Mouse (Mus musculus): ENCODE data around the gene Tbc1d8. TPM values are rescaled to one million over a fixed set of nuclear protein-coding genes. Genes with fewer than 3 reads are reported as not detected.

Tbc1d8 gene
- polyA plus RNA-seq, 1 experiment from 2014 or later: 10.0 TPM

- Histone ChIP-seq H3K36me3 (no peaks in the 10 kb centered on the region), H3K9me3 (no peaks in the 10 kb centered on the region), H3K9ac (no peak overlapping the region), H3K27me3 (peaks cover 10% of the 10 kb centered on the region; the same call in 1 of the 2 replicates), H3K4me1 (peaks cover 6% of the 10 kb centered on the region; the same call in 1 of the 2 replicates), H3K27ac (no peak overlapping the region), H3K4me3 (no peak overlapping the region), H3K4me2 (no peak overlapping the region)
- ATAC-seq (ENCODE audit: insufficient number of reproducible peaks, insufficient read depth, low FRiP score, low TSS enrichment, low read depth): no peak
- 73% methylated on average over 1 of the region's 1 CpGs for WGBS
Observed at GRCm38 (mm10) chr1:39349001-39349400, 129.6 kb downstream of the Tbc1d8 start.

GRCm38 (mm10) chr1:39344981-39345600 lies 133.5 kb downstream of the Tbc1d8 start:
- Histone ChIP-seq H3K27ac (no peak overlapping the region), H3K4me2 (no peak overlapping the region), H3K9ac (no peak overlapping the region), H3K27me3 (peaks cover 18% of the 10 kb centered on the region; the same call in 1 of the 2 replicates), H3K4me3 (no peak overlapping the region), H3K4me1 (peaks cover 6% of the 10 kb centered on the region; the same call in 1 of the 2 replicates), H3K9me3 (no peaks in the 10 kb centered on the region), H3K36me3 (no peaks in the 10 kb centered on the region)
- 67% methylated on average over 21 of the region's 21 CpGs for WGBS
- ATAC-seq (ENCODE audit: insufficient number of reproducible peaks, insufficient read depth, low FRiP score, low TSS enrichment, low read depth): no peak

GRCm38 (mm10) chr1:39343242-39343641 lies 135.3 kb downstream of the Tbc1d8 start:
- Histone ChIP-seq H3K4me1 (no peaks in the 10 kb centered on the region), H3K36me3 (no peaks in the 10 kb centered on the region), H3K27ac (no peak overlapping the region), H3K4me3 (no peak overlapping the region), H3K9me3 (no peaks in the 10 kb centered on the region), H3K27me3 (peaks cover 34% of the 10 kb centered on the region), H3K9ac (no peak overlapping the region), H3K4me2 (no peak overlapping the region)
- WGBS: 70% methylated on average over 5 of the region's 5 CpGs
- ATAC-seq (ENCODE audit: insufficient number of reproducible peaks, insufficient read depth, low FRiP score, low TSS enrichment, low read depth): no peak

- ATAC-seq (ENCODE audit: insufficient number of reproducible peaks, insufficient read depth, low FRiP score, low TSS enrichment, low read depth): no peak
- WGBS: 84% methylated on average over 4 of the region's 4 CpGs
Observed at GRCm38 (mm10) chr1:39341807-39342206, 136.7 kb downstream of the Tbc1d8 start.

GRCm38 (mm10) chr1:39340647-39341046 lies 137.9 kb downstream of the Tbc1d8 start:
- H3K27me3 ChIP-seq: peaks cover 52% of the 10 kb centered on the region
- ATAC-seq (ENCODE audit: insufficient number of reproducible peaks, insufficient read depth, low FRiP score, low TSS enrichment, low read depth): no peak
- H3K4me2 ChIP-seq: no peak overlapping the region
- H3K4me3 ChIP-seq: no peak overlapping the region
- H3K9ac ChIP-seq: no peak overlapping the region
- 19% methylated on average over 8 of the region's 8 CpGs for WGBS
- no peaks in the 10 kb centered on the region for H3K36me3 ChIP-seq
- no peaks in the 10 kb centered on the region for H3K9me3 ChIP-seq
- no peak overlapping the region for H3K27ac ChIP-seq
- peaks cover 5% of the 10 kb centered on the region for H3K4me1 ChIP-seq

More at GRCm38 (mm10) chr1:39341807-39342206, 136.7 kb downstream of the Tbc1d8 start:
- Histone ChIP-seq H3K36me3 (no peaks in the 10 kb centered on the region), H3K4me3 (no peak overlapping the region), H3K9ac (no peak overlapping the region), H3K4me1 (no peaks in the 10 kb centered on the region), H3K9me3 (no peaks in the 10 kb centered on the region), H3K4me2 (no peak overlapping the region), H3K27me3 (peaks cover 43% of the 10 kb centered on the region), H3K27ac (no peak overlapping the region)

- 82% methylated on average over 6 of the region's 6 CpGs for WGBS
- Histone ChIP-seq H3K9me3 (no peaks in the 10 kb centered on the region), H3K27ac (no peak overlapping the region), H3K9ac (no peak overlapping the region), H3K4me3 (no peak overlapping the region), H3K4me2 (no peak overlapping the region), H3K36me3 (no peaks in the 10 kb centered on the region), H3K27me3 (peaks cover 52% of the 10 kb centered on the region), H3K4me1 (peaks cover 7% of the 10 kb centered on the region)
- ATAC-seq (ENCODE audit: insufficient number of reproducible peaks, insufficient read depth, low FRiP score, low TSS enrichment, low read depth): no peak
Observed at GRCm38 (mm10) chr1:39340156-39340555, 138.4 kb downstream of the Tbc1d8 start.

- Histone ChIP-seq H3K4me3 (no peak overlapping the region), H3K4me1 (peaks cover 7% of the 10 kb centered on the region), H3K4me2 (no peak overlapping the region), H3K36me3 (no peaks in the 10 kb centered on the region), H3K27me3 (peaks cover 55% of the 10 kb centered on the region), H3K9me3 (no peaks in the 10 kb centered on the region), H3K27ac (no peak overlapping the region), H3K9ac (no peak overlapping the region)
- ATAC-seq (ENCODE audit: insufficient number of reproducible peaks, insufficient read depth, low FRiP score, low TSS enrichment, low read depth): no peak
- WGBS: 47% methylated on average over 5 of the region's 5 CpGs
Observed at GRCm38 (mm10) chr1:39339455-39339854, 139.1 kb downstream of the Tbc1d8 start.

- Histone ChIP-seq H3K4me1 (peaks cover 7% of the 10 kb centered on the region), H3K9me3 (no peaks in the 10 kb centered on the region), H3K9ac (no peak overlapping the region), H3K27ac (no peak overlapping the region), H3K36me3 (no peaks in the 10 kb centered on the region), H3K4me2 (no peak overlapping the region), H3K4me3 (no peak overlapping the region), H3K27me3 (peaks cover 56% of the 10 kb centered on the region)
- no peak for ATAC-seq (ENCODE audit: insufficient number of reproducible peaks, insufficient read depth, low FRiP score, low TSS enrichment, low read depth)
- WGBS: 79% methylated on average over 10 of the region's 10 CpGs
Observed at GRCm38 (mm10) chr1:39338831-39339230, 139.7 kb downstream of the Tbc1d8 start.

GRCm38 (mm10) chr1:39336788-39337187 lies 141.8 kb downstream of the Tbc1d8 start:
- WGBS: 66% methylated on average over 8 of the region's 8 CpGs
- H3K27me3 ChIP-seq: peaks cover 55% of the 10 kb centered on the region
- H3K4me1 ChIP-seq: peaks cover 7% of the 10 kb centered on the region
- H3K27ac ChIP-seq: no peak overlapping the region
- no peak overlapping the region for H3K4me3 ChIP-seq
- H3K9me3 ChIP-seq: no peaks in the 10 kb centered on the region
- H3K9ac ChIP-seq: no peak overlapping the region
- no peak overlapping the region for H3K4me2 ChIP-seq
- no peaks in the 10 kb centered on the region for H3K36me3 ChIP-seq
- no peak for ATAC-seq (ENCODE audit: insufficient number of reproducible peaks, insufficient read depth, low FRiP score, low TSS enrichment, low read depth)

- Histone ChIP-seq H3K27ac (no peak overlapping the region), H3K9ac (no peak overlapping the region), H3K4me3 (no peak overlapping the region), H3K4me1 (peaks cover 7% of the 10 kb centered on the region), H3K9me3 (no peaks in the 10 kb centered on the region), H3K36me3 (no peaks in the 10 kb centered on the region), H3K27me3 (peaks cover 53% of the 10 kb centered on the region), H3K4me2 (no peak overlapping the region)
- 22% methylated on average over 15 of the region's 15 CpGs for WGBS
- no peak for ATAC-seq (ENCODE audit: insufficient number of reproducible peaks, insufficient read depth, low FRiP score, low TSS enrichment, low read depth)
Observed at GRCm38 (mm10) chr1:39335561-39336196, 142.9 kb downstream of the Tbc1d8 start.

- no peak for ATAC-seq (ENCODE audit: insufficient number of reproducible peaks, insufficient read depth, low FRiP score, low TSS enrichment, low read depth)
Observed at GRCm38 (mm10) chr1:39332456-39332855, 146.1 kb downstream of the Tbc1d8 start.

More at GRCm38 (mm10) chr1:39332456-39332855, 146.1 kb downstream of the Tbc1d8 start:
- WGBS: 86% methylated on average over 4 of the region's 4 CpGs
- peaks cover 9% of the 10 kb centered on the region for H3K4me1 ChIP-seq
- H3K4me3 ChIP-seq: no peak overlapping the region
- no peak overlapping the region for H3K27ac ChIP-seq
- no peaks in the 10 kb centered on the region for H3K36me3 ChIP-seq
- H3K4me2 ChIP-seq: no peak overlapping the region
- H3K27me3 ChIP-seq: peaks cover 27% of the 10 kb centered on the region
- H3K9ac ChIP-seq: no peak overlapping the region
- H3K9me3 ChIP-seq: no peaks in the 10 kb centered on the region
